Mouse (Mus musculus) layer of hippocampus, adult 2 months (tissue): ENCODE measurements at regions not wholly inside any gene's neighbourhood (a gene's known extent, or its start where the extent isn't known, plus 50 kb on each side); places are given as distances from the start of the nearest gene placed in this dataset.

Source experiments
- DNase-seq, 2 experiments: peaks; one replicate each; pipeline ENCODE4 v3.0.0; 2022; ENCODE audit warnings: low spot score in 2 of 2
- H3K27ac ChIP-seq: fragments of 200-600 bp; 2 replicates; pipeline ENCODE4 v1.8.1; 2022
- H3K4me3 ChIP-seq: fragments of 200-600 bp; 2 replicates; pipeline ENCODE4 v1.8.1; 2022; ENCODE audit warnings: mild to moderate bottlenecking
- CTCF ChIP-seq: fragments of 200-600 bp; conservative IDR thresholded peaks from 2 replicates; pipeline ENCODE4 v1.8.1; 2022; ENCODE audit warnings: antibody characterized with exemption, mild to moderate bottlenecking, moderate library complexity

DNA sequence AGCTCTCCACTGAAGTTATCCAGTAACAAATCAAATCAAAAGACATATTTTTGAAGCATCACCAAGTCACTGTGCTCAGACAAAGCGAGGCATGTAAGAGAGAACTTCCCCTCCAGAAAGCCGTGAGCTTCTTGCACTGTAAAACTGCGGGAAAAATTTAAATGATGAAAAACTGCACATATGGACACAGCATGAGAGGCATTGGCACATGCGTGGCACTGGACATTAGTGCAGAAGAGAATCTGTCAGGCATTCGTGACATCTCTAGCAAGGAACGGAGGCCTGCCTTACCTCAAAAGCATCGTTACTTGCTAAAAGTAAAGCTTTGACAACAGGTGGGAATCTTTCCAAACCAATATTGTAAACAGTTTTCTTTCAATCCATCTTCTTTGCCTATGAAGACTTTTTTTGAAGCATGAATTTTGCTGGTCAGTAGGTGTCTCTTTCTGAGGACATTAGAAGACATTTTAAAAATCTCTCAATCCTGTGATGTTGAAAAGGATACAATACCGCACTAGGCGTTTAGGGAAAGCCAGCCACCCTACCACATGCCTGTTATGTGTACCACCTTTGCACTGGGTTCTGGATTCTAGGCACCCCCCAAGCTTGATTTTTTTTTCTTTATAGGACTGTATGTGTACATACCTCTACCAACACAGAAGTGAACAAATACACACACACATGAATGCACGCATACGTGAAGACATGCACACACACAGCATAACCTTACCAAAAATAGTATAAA is 2380.5 kb upstream of the Gm7489 start:
- Histone ChIP-seq H3K27ac (no peak overlapping the region), H3K4me3 (no peak overlapping the region)
- no peak for TF ChIP-seq CTCF
- no peak for DNase-seq

DNA sequence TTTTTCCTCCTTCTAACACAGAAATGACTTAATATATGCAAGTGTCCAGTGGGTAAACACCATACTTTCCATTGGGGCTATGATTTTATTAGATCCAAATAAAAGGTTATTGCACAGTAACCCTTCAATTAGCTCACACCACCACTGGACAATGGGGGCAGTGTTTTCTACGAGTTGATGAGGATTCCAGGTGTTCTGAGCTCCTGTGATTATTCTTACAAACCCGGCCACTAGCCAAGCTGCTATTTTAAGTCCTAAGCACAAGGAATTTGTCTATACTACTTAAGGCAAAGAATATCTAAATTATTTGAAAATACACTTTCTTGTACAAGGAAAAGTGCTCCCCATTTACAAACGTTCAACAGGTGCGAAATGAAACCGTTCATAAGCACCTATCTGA is 2379.9 kb upstream of the Gm7489 start:
- no peak for TF ChIP-seq CTCF
- no peak for DNase-seq
- Histone ChIP-seq H3K4me3 (no peak overlapping the region), H3K27ac (no peak overlapping the region)

DNA sequence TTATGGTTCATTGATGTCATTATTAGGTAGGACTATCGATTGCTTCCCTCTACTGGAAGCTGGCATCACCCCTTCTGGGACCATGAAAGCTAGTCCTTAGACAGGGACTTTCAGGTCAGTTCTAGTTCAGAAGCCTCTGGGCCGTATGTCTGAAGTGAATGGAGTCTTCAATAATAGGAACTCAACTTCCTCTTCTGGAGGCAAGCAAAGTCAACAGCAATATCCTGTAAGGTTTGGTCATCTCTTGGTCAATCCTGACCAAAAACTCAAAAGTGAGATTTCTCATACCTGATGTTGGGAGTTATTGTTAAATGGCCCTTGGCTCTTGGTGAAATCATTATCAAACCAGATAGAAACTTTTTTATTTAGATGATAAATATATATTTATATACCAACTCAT is 2377.6 kb upstream of the Gm7489 start:
- TF ChIP-seq CTCF = no peak
- DNase-seq = no peak
- no peak overlapping the region for H3K27ac ChIP-seq
- no peak overlapping the region for H3K4me3 ChIP-seq

DNA sequence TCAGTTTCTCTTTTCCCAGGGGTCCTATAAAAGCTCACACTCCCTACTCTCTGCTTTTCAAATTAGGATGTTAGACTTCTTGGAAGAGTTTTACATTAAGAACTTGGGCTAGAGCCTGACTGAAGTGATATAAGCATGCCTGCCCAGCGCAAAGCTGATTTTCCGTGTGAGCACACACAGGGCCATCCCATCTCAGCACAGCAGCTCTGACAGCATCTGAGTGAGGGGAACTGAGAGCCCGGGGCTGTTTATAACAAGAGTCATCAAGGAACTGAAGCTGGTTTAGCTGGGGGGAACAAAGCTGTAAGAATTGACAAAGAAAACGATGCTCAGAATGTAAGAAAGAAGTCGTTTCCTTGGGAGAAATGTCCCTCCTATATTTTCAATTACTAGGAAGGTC is 2373.4 kb upstream of the Gm7489 start:
- DNase-seq = no peak
- no peak overlapping the region for H3K27ac ChIP-seq
- TF ChIP-seq CTCF = no peak
- H3K4me3 ChIP-seq = no peak overlapping the region

DNA sequence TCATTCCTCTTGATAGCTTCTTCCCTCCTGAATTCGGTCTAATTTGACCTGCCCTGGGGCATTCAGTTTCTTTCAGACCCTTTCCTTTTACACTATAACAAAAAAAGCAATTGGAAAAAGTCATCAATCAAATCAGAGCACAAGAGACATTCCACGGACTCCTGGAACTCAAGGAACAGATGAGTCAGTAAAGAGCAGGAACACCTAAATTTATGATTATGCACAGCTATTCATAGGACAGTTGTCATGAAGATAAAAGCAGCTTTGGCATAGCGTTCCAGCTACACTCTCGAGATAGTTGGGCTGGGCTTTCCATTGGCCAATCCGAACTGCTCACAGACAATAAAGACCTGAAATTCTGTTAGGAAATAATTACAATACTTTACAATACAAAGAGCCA is 2348.4 kb upstream of the Gm7489 start:
- no peak overlapping the region for H3K4me3 ChIP-seq
- TF ChIP-seq CTCF = no peak
- no peak for DNase-seq
- H3K27ac ChIP-seq = no peak overlapping the region

DNA sequence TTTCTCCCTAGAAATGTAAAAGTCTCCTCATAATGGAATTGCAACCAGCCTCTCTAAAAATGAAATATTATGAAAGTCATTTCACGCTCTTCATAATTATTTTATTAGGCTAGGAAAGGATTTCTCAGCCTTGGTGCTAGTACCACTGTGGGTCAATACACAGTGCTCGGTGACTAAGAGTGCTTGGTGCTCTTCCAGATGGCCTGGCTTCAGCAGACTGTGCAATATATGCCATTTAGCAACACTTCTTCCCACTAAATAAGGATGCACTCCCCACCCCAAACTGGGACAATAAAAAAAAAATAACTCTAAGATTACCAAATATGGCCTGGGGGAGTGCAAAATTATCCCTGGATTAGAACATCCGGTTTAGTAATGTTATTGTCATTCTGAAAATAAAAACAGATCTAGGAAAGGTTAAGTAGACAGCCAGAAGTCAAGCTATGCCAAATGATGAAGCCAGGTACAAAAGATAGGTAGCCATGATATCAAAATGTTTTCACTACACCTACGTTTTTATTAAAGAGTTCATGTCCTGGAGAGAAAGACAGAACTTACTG is 2333.4 kb upstream of the Gm7489 start:
- no peak overlapping the region for H3K27ac ChIP-seq
- TF ChIP-seq CTCF = no peak
- no peak overlapping the region for H3K4me3 ChIP-seq
- DNase-seq = no peak

DNA sequence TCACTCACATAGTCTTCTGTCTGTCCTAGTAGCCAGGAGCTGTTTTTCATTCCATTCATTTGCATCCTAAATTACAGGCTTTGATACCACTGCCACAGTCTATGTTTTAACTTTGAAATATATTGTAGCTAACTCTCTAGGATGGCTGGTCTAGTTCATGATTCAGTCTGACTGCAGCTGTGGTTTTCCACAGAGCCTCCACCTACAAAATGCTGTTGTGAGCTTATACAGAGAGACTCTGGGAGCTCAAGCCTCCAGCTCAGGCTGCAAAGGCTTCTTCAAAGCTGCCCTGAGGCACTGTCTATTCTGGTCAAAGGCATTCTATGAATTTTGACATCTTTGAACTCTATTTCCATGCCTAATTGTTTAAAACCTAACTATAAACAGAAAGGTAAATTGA is 2326.5 kb upstream of the Gm7489 start:
- no peak for DNase-seq
- no peak overlapping the region for H3K27ac ChIP-seq
- no peak for TF ChIP-seq CTCF
- no peak overlapping the region for H3K4me3 ChIP-seq

DNA sequence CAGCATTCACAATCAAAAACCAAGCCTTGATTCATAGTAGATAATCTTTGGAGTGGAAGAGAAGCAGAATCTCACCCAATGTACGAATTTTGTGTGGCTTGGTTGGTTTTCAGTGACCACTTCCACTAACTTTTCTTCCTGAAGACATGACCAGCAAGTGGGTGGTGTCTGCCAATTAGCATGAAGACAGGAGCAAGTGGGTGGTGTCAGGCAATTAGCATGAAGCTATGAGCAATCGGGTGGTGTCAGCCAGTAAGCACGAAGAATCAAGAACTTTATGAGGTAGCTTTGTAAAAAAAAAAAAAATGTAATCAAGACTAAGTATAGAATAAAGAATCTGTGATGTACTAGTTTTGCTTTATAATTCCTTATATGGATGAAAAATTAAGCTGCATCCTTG is 2319.2 kb upstream of the Gm7489 start:
- DNase-seq = no peak
- no peak for TF ChIP-seq CTCF
- no peak overlapping the region for H3K27ac ChIP-seq

DNA sequence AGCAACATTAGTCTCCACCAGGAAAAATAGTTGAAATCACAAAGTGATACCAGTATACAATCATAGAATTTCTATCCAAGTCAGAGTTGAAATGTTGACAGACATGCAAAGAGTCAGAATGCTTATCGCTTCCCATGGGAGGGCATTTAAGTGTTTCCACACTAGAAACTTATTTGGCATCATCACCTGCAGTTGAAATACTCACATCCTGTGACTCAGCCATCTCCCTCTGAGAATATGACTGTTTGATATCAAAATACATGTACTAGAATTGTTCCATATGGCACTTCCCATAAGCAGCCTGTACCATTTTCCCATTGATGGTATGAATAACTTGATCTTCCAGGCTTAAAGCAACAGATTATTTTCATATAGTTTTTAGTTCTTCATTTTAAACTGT is 2314.1 kb upstream of the Gm7489 start:
- H3K4me3 ChIP-seq = no peak overlapping the region
- TF ChIP-seq CTCF = no peak
- H3K27ac ChIP-seq = no peak overlapping the region
- no peak for DNase-seq

More for the DNA sequence above, 2319.2 kb upstream of the Gm7489 start:
- no peak overlapping the region for H3K4me3 ChIP-seq

DNA sequence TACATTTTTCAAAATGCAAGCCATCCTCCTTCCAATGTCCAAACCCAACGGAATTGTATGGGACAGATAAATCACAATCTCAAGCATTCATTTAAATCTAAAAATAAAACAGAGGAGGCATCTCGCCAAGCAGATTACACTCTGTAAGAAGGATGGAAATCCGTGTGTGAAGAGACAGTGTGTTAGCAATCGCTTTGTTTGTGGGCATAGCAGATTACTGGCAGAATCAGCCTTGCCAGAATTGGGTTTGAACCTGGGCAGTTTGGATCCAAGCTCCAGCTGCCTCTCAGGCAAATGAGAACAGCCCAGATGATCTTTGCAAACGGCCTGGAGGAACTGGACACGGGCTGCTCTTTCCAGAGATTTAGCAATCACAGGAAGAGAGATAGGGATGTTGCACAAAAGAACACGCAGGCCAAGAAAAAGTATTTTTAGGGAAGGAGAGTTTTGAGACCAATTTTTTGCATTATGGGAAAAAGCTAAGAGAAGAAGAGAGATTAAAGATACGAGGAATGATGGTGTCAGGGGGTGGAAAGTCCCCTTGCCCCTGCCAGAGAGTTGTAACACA is 2310.1 kb upstream of the Gm7489 start:
- no peak overlapping the region for H3K27ac ChIP-seq
- H3K4me3 ChIP-seq = no peak overlapping the region
- TF ChIP-seq CTCF = no peak
- DNase-seq = no peak

DNA sequence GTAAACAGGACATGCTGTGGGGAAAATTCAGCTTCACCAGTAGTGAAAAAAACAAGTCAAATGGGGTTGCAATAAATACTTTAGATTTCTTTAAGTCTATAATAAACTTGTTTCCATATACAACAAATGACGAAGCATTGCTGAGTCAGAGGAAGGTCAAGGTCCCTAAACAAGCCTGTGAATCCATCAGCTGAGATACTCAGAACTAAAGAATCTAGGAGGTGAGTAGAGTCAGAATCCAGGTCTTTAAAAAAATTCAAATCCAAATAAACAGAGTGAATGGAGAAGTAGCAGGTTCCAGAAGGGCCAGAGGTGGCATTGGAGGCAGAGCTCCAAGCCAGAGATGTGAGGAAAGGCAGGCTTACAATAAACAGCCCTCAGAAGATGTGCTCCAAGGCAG is 2301.1 kb upstream of the Gm7489 start:
- TF ChIP-seq CTCF = no peak
- no peak for DNase-seq
- H3K4me3 ChIP-seq = no peak overlapping the region
- no peak overlapping the region for H3K27ac ChIP-seq

DNA sequence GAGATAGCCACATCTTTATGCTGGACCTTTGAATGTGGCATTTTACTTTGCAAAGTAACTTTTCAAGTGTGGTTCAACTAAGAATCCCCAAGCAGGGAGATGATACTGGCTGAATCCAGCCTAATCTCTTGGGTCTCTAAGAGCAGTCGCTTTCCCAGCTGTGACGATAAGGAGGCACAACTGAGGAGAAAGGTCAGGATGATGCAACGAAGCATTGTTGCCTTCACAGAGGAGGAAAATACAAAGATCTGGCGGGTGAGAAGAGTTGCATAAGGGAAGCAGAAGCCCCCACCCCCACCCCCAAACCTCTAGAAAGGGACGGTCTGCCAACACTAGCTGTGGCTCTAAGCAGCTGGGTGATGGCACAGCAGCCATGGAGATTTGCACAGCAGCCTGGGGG is 2298.6 kb upstream of the Gm7489 start:
- no peak overlapping the region for H3K4me3 ChIP-seq
- no peak for TF ChIP-seq CTCF
- DNase-seq = no peak
- H3K27ac ChIP-seq = no peak overlapping the region

DNA sequence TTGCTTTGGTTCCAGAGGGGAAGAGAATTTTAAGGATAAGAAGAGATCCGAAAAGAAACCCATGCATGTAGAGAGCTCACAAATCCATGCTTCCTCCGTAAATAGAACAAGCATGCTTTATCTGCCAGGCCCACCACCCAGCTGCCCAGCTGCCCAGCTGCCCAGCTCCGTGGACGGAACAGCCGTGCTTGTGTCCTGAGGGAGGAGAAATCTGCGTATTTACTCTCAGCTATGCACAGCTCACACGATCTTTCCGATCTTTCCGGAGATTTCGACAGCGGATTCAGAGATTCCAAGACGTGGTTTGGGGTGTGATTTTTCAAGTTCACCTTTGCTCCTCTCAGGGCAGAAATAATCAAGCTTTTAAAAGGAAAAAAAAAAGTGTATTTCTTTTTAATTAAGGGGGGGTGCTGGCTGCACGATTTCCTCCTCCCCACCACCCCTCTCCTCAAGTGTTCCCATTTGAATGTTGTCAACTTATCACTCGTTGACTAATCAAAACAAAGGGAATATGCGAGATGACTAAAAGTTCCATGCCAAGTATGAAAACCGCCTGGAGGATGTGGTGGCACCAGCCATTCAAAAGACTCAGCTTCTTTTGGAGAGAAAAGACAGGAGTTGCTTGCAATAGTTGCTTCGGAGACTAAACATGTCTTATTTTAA is 2293.2 kb upstream of the Gm7489 start:
- no peak for TF ChIP-seq CTCF
- DNase-seq = no peak
- Histone ChIP-seq H3K4me3 (peak overlapping the region; percentile 40), H3K27ac (0 out of 2 replicates have a peak overlapping the region, but pooled peaks have one; percentile 43)

DNA sequence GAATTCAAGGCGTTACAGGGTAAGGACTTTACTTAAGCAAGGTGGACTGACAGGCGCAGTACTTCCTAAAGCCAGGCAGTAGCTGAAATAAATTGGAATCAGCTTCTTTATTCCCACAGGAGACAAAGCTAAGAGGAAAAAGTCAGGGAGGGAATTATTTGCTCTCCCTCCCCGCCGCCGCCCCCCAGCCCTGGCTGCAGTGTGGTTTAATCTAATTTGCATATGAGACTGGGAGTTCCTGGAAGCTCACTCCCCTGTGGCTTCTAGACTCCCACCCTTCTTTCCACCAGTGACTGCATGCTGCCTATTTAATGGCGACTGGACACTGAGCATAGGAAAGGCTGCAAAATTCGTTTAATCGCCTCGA is 2292.7 kb upstream of the Gm7489 start:
- H3K4me3 ChIP-seq = peak overlapping the region; percentile 40
- DNase-seq = no peak
- H3K27ac ChIP-seq = 0 out of 2 replicates have a peak overlapping the region, but pooled peaks have one; percentile 43
- no peak for TF ChIP-seq CTCF
